Mouse (Mus musculus) c-Kit-positive CD71-positive TER-119-negative erythroid progenitor cells, embryonic 14.5 days (primary cell): Measurements from ENCODE around the gene Cenps.

Source experiments
- DNase-seq: peaks from one replicate; pipeline ENCODE4 v3.0.0-alpha.2; 2013; ENCODE audit warnings: low read depth

The Cenps gene

DNA sequence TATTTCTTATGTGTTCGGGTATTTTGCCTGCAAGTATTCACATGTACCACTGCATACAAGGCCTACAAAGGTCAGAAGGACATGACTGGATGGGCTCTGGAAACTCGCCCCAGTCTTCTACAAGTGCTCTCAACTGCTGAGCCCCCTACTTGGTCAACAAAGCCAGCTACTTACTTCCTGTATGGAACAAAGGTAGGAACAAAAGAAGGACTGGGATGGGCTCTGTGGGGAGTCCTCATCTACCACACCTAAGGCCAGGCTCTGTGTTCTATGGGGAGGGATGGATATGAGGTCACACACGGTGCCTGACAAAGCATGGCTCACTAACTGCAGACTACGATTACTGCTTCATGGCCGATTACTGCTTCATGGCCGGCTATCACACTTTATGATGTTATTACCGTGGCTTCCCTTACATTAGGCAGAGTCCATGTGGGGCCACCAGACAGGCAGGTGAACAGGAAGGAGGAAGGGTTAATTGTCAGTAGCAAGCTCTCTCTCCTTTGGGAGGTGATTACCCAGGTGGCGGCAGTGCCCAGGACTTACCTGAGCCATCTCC is 20.1 kb upstream of the Cenps start:
- no peak for DNase-seq

DNA sequence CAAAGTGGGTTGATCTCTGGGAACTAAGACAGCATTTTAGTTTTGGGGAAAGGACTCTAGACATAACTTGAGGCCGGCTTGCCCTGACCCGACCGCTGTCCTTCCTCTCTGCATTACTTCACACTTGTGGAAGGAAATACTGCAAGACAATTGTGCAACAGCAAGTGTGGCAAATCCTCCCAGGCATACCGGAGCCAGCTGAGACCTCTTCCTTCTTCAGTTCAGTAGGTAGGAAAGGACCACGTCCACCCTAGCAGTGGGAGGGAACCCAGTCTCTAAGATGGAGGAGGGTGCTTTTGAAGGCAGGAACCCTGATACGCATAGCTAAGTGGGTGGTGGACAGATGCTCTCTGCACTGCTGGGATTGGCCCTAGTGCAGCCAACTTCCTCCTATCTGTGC is 18.3 kb upstream of the Cenps start:
- DNase-seq: no peak

DNA sequence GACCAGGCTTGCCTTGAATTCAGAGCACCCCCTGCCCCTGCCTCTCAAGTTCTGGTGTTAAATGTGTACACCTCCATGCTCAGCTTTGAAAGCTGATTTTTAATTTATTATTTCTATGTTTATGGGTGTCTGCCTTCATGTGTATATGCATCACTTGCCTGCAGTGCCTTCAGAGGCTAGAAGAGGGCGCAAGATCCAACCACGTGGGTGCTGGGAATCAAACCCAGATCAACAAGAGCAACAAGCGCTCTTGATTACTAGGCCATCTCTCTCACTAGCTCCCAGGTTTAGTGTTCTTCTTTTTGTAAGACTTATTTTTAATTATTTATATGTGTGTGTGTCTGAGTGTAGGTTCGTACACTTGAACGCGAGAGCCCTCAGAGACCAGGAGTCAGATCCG is 17.4 kb upstream of the Cenps start:
- no peak for DNase-seq

DNA sequence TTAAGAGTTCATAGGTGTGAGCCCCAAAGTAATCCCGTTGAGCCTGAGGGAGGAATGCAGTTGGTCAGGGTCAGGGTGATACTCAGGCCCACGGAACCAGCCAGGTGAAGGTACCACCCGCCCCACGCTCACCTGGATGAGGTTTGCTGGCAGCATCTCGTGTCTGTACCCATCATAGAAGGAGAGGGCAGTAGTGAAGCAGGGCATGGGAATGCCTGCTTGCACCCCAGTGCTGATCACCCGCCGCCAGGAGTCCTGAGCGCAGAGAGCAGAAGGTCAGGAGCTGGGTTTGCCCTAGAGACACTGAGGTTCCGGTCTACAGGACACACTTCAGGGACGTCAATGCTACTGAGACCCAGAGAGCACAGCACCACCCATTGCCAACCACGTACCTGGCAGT is 13.3 kb upstream of the Cenps start:
- DNase-seq: no peak

DNA sequence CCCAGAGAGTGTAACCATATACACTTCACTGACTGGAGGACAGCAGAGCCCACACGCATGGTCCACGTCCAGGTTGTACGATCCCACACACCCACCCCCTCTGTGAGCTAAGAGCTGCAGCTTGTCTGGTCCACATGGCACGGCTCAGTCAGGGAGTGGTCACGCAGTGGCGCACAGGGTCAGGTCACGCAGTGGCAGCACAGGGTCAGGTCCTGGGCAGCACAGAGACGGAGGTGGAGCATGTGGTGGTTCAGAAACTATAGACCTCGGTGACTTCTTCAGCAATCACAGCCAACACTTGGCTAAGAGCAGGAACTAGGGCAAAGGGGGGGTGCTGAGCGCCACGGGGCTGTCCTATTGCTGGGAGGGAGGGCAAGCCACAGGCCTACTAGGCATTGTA is 12.8 kb upstream of the Cenps start:
- DNase-seq: no peak

DNA sequence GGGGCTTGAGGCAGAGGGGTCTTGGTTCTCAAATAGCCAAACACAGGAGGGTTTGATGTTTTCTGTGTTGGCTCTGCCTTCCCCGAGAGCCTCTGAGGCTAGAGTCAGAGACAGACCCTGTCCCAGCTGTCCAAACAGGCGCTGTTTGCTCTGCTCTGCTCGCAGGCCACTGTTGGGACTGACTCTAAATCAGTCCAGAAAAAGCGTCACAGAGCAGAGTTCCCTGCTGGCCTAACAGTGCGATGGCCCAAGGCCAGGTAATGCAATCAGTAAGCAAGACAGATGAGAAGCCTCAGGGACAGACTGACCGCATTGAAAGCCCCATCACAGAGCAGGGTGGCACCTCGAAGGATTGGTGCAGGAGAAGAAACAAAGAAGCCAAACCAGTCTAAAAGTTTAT is 12.2 kb upstream of the Cenps start:
- no peak for DNase-seq

DNA sequence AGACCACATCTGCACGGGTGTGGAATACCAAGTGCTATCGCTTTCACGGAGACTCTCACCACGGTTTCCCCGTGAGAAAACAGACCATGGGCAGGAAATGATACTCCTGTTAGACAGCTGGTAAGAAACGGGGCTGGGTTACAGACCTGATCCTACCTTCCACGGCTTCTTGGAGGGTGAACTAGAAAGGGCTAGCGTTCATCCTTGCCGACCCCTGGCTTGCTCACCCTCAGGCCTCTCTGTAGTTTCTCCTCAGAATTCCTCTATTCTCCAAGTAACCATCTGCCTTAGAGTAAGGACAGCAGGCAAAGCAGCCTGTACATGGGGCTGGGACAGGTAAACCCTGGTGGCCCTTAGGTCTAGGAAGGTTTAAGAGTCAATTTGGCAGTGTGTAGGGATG is 11.8 kb upstream of the Cenps start:
- no peak for DNase-seq

DNA sequence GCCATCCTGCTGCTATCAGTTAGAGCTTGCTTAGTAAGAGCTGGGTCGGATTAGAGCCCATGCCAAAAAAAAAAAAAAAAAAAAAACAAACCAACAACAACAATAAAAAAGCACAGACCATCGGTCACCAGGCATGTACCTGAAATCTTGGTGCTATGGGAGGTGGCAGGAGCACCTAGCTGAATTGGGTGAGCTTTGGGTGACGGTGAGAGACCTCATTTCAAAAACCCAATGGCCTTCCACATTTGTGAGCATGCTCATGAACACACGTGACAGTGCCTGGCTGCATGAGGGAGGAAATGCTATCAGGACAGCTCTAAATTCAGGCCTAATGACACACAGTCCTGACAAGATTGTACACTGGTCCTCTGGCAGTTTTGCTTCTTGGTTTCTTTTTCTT is 10.7 kb upstream of the Cenps start:
- DNase-seq: no peak

DNA sequence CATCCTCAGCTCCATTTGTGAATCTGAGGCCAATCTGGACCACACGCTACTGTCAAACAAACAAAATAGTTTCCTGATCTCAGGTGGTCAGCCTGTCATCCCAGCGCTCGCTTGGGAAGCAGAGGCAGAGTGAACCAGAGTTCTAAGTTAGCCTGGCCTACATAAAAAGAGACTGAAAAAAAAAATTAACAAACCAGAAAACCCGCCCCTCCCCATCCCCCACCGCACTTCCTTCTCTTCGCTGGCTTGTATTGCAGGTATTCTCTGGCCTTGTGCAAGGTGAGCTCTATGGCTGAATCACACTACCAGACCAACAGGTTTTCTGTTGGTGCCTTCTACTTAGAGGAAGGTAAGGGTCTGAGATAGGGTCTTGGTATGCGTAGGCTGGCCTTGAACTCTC is 10.1 kb upstream of the Cenps start:
- no peak for DNase-seq

DNA sequence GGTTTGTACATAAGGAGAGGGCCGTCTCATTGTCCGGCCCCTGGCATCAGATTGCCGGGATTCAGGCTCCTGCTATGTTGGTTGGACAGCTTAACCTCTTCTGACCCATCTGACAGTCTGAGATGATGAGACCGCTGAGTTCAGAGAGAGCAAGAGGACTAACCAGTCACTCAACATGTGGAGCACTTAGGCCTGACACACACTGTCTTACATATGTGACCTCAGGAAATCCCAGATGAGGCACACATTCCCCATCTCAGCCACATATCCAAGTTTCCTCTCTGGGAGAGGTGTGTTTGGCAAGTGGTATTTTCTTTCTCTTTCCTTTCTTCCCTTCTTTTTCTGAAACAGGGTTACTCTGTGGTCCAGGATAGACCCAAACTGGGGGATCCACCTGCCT is 7.7 kb upstream of the Cenps start:
- DNase-seq: no peak

DNA sequence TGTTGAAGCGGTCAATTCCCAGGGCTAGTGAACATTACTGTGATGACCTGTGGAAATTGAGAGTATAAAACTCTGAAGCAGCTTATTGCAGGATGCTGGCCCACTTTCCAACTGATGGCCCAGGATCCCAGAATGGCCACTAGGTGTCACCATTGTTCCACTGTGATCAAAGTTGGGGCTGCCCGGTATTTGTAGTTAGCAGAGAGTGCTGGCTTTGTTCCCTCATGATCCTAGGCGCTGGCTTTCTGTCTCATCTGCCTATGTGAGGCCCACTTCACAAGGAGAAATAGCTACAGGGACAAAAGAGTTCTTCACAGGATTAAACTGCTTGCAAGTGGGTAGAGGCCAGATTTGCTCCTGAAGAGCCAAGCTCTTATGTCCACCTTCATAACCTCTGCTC is 7.0 kb upstream of the Cenps start:
- DNase-seq: peak; percentile 58

DNA sequence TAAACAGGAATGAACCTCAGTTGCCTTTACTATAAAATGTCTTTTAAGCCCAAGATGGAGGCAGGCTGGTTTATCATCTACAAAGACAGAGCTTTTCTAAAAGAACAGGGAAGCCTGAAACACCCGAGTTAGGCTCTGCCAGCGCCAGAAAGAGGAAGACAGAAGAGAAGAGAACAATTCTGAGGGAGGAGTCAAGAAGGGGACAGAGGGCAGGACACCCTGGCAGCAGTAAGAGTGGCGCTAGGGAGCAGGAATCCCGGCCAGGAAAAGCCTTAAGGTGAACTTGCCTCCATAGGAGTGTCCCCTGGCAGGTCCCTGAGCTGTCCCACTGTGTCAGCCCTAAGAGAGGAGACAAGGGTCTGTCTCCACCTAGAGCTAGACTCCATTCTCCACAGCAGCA is 6.2 kb upstream of the Cenps start:
- DNase-seq: no peak

DNA sequence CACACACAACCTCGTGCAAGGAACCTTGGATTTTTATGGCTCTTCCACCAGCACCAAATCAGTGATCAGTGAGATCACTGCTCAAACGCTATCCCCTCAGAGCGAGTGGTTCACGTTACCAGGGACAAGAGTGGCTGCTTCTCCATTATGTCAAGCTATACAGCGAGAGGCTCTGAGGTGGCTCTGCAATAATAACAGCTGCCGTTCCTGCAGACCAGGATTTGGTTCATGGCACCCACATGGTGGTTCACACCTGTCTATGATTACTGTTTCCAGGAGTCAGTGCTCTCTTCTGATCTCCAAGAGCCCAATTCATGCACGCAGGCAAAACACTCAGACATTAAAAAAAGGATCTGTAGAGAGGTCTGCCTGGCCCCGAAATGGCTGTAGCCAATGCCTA is 1.1 kb upstream of the Cenps start:
- DNase-seq: no peak

DNA sequence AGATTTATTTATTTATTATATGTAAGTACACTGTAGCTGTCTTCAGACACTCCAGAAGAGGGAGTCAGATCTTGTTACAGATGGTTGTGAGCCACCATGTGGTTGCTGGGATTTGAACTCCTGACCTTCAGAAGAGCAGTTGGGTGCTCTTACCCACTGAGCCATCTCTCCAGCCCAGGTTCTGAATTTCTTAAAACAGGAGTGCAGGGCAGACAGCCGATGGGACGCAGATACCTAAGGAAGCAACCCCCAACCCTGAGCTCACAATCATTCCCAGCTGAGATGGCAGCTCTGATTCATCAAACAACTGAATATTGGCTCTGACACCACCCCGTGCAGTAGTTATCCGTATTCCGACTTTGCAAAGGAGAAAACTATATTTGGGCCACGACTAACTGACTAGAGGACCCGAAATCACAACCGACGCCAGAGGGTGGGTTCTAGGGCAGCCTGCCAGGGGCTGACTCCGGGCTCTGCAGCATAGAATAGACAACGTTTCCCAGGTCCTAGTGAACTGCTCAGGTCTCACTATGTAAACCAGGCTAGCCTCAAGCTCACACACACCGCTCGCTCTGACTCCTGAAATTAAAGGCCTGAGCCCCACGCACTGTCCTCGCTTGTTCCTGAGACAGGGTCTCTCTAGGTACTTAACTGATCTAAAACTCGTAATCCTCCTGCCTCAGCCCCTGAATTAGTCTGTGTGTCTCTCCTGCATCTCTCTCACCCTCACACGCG is 1.1 kb downstream of the Cenps start:
- DNase-seq: no peak

DNA sequence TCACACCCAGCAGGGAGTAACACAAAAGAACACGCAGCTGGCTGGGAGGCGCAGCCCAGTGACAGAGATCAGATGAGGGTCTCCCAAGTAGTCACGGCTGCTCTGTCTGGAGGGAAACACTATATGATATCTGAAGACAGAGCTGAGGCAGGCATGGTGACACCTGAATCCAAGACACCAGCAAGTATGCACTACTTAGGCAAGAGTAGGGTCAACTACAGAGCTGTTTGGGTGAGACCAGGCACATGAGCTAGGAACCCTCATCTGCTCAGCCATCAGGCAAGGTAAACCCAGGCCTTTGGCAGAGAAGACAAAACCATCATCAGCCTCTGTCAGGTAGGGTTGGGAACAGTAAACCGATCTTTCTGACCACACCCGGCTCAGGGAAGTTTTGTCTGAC is 4.0 kb downstream of the Cenps start:
- DNase-seq: no peak

DNA sequence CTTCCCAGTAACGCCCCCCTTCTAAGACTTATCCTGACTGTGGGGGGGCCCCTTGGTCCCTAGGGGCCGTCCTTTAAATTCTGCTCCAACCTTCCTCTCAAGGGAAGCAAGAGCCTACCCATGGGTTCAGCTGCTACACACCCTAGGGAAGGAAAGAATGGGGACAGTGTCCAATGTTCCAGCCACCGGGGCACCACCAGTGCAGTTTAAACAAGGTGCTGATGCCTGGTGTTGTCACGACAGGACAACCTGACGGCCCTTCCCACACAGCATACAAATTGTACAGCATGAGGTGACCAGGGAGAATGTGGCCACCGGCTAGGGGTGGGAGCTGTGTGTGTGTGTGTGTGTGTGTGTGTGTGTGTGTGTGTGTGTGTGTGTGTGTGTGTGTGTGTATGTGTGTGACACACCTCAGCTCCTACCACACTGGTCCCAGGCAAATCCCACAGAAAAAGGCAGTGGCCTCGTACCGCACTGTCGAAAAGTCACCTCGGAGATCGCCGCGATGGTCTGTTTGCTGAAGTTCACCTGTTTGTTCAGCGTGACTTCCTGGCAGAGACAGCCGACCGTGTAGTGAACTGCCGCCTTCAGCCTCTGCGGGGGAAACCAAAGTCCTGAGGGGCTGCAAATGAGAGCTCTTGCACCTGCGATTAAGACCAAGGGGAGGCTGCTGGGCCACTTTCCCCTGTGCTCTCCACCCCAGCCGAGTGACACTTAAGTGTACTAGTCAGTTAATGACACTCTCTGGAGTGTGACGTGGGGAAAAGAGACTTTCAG is 5.5 kb downstream of the Cenps start:
- no peak for DNase-seq

DNA sequence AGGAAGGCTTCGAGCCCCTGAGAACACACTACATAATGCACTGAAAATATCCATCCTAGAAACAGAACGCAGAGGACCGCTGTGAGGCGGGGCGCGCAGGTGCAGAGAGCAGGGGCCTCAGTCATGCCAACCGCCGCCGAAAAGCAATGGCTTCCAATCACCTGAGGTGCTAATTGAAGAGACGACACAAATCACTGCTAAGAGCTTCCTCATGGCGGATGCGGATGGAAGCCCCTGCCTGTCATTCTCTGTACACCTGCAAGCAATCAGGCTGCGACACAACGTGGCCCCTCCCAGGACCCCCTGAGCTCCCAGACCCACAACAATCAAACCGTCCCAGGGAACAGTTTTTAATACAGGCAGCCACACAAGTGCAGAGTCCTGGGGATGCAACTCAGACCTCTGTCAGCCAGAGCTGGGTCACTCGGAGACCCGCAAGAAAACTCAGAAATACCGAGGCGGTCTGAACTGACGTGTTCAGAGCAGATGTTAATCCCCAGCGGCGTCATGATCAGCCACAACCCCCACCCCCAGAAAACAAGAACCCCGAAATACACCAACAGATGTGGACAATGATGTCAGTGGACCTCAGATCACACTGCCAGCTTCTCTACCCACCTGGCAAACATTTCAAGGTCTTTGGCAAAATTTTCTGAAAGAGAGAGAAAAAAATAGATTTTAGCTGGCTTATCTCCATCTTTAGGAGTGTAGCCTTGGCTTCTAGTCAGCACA is 6.2 kb downstream of the Cenps start:
- no peak for DNase-seq

DNA sequence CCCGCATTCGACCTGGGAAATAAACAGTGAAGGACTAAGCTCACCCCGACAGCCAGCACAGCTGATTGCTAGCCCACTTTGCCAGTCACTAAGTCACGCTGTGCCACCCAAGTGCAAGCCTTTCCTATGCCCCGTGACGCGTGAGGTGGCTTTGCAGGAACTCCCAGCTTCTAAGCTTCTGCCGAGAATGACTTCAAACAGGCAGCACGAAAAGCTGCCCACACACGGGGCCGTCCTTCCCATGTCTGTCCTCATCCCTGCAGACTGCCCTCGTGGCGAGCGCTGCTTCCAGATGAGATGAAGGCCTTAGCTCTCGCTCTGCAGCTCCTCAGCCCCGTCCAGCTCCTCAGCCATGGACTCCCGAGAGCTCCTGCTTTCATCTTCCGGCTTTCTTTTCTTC is 9.0 kb downstream of the Cenps start:
- DNase-seq: no peak

DNA sequence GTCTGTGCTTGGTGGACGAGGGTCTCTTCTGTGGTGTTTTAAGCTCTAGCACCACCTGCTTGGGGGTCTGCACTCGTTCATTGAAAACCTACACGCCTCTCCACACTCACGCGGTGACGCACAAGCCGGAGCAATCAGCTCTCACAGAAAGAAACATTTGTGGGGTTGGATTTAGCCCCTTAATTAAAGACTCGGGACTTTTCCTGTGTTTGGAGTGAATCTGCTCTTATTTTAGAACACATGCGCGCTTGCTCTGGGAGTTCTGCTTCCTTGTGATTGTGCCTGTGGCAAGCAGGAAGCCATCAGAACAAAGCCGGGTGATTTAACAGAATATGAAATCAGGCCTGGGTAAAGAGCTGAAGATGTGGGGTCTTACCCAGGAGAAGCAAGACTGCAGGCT is 10.8 kb downstream of the Cenps start, which contains the start of gene Cort:
Gene Cort (minus strand): TSS at position 101 of the 400 bp plus-strand sequence.
- DNase-seq: no peak

DNA sequence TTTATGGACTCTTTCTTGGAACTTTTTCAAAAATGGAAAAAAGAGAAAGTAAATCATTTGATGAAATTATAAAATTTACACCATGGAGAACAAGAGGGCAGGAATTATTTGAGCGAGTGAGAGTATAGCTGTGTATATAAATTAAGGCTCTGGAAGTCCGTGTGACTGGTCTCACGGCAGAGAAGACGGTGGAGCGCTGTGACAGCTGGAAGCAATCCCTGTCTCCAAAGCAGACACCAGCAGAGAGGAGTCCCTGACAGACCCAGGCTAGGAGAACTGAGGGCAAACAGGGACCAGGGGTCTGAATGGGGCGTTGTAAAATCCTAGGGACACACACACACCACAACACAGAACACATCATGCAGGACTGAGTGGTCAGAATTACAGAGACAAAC is 11.3 kb downstream of the Cenps start:
- DNase-seq: no peak

DNA sequence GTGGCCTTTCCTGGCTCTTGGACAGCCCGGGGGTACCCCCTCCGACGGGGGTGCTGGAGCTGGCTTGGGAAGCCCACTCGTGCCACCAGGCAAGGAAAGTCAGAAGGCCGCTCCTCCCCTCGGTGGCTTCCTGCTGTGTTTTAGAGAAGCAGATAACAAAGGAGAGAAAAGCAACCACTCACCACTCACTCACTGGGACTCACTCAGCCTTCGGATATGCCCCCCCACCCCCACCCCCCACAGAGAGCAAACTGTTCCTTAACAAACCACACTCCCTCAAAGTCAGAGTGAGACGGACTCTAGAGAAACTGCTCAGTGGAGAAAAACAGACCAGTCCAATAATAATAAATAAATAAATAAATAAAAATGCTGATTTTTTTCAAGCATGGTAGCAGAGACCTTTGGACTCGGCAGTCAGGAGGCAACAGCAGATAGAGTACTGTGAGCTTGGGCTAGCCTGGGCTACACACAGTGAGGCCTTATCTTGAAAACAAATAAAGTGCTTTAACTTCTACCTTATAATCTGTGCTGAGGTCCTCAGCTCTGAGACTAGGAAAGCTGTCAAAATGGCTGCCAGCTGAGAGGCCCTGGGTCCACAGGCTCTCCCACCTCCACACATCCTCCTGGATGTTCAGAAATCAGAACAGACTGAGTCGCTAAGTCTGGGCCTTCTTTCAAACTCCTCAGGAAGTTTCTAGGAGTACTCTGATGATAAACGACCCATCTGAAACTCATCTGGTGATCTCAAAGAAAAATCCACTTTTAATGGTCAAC is 11.9 kb downstream of the Cenps start:
- DNase-seq: no peak

DNA sequence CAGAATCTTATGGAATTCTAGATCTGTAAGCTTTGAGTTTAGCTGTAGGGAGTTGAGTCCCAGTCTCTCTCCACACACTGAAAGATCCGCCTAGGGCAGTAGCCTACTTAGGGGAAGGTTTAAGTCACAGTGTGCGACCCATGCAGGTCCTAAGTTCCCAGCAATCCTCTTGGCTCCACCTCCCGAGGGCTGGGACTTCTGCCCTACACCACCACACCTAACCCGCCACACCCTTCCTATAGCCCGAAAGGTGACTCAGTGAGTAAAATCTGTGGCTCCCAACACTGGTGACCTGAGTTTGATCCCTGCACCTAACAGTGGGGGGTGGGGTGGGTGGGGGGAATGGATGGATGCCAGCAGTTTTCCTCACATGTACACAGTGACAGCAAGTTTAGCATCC is 14.0 kb downstream of the Cenps start:
- no peak for DNase-seq
